Mouse (Mus musculus): Measurements from ENCODE around the gene Txlna.

Txlna gene

DNA sequence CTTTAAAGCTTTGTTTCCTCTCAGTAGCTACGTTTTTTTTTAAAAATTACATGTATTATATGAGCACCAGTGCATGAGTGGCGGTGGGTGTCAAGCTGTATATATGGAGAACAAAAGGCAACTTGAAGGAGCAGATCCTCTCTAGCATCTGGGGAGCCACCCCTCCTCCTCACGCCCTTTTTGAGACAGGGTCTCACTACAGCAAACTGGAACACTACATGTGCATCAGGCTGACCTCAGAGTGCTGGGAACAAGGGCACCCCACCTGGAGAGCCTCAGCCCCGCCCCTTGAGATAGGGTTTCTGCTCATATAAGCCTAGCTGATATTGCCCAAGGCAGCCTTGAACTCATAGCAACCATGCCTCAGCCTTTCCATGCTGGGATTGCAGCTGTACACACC, 15.4 kb downstream of the Txlna start:
- no peak for DNase-seq (ENCODE audit: extremely low read depth, low read depth, low spot score)

DNA sequence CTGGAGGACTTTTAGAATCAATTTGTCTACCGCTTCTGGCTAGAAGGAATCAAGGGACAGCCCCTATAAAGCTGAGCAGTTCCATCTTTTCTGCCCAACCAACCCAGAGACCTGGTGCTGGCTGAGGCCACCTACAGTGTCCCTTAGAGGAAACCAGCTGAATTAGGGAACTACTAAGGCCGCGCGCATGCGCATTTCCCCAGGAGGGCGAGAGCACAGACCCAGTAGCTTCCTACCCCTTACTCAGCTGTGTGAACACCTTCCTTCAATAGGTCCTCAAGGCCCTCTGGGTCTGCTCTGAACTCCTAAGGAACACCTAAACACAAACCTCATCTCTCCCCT, 15.9 kb downstream of the Txlna start:
- no peak for DNase-seq (ENCODE audit: extremely low read depth, low read depth, low spot score)

DNA sequence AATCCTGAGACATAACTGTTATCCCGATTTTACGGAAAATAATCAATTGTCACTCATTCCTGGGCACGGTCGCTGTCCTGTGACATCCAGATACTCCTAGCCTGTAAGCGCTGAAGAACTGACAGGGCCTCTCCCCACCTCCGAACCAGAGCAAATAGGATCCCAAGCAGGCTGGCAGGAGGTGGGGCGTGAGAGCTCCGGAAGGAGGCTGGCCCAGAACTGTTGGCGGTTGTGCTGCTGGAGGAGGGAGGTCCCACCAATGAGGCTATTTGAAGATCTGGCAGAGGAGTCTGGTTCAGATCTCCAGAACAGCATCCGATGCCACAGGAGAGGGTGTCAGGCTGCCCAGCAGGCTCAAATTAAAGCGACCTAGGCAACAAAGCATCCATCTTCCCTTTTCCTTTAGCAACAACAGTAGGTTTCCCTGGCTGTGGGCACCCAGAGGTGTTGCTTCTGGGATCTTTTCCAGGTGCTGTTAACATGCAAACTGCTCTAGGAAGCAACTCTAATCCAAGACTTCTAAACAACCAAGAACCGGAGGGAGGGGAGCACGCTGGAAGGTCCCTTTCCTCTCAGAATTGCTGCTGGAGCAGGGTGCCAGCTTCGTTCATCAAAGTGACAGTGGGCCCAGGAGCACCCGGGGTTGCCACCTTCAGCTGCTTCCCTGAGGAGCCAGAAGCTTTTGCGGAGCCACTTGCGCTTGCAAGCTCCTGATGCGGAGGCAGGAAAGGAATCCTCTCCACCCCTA, 16.4 kb downstream of the Txlna start:
- DNase-seq (ENCODE audit: extremely low read depth, low read depth, low spot score) = no peak

DNA sequence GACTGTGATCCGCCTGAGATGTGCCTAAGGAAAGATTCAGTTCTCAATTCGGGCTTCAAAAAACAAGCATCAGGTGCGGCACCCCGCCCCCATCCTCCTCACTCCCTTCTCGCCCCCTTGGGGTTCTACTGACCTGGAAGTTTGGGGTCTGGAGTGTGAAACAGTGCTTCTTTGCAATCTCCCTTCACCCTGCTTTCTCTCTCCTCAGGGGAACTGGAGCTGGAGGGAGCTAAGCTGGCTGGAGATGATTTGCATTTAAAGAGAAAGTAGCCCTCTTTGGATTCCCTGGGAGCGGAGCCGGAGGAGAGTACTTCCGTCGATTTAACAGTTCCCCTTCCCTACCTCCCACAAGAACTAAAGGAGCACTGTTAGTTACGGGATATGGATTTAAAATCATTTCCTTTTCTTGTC, 17.2 kb downstream of the Txlna start, which contains the start of gene Ccdc28b:
Ccdc28b (minus strand) TSS at position 267 of the 411 bp plus-strand sequence.
- DNase-seq (ENCODE audit: extremely low read depth, low read depth, low spot score) = no peak

DNA sequence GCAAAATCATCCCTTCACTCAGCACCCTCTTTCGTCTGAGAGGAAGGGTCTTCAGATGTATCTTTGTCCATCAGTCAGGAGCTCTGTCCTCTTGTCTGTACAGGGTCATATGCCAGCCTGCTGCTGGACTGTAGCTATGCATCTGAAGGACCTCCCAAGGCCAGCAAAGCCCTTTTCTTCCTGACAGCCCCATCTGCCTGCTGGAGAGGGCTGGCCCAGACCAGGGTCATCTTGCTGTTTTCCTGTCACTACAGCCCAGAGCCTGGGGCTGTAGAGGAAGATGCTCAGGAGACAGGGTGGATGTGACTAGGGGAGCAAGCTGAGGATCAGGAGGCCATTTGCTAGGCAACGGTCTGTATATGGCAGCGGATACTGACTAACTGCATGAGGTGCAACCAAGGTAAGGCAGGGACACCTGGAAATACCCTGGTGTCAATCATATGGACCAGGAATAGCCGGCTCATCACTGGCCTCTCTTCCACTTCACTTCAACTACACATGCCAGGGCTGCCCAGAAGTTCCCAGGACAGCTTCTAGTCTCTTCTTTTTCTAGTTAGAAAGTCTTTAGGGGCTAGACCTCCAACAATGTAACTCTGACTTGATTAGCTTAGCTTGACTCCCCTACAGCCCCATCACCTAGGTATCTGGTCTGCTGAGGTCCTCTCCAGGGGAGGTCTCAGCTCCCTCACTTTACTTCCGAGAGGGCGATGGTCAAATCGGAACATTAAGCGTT, 17.9 kb downstream of the Txlna start:
- no peak for DNase-seq (ENCODE audit: extremely low read depth, low read depth, low spot score)

DNA sequence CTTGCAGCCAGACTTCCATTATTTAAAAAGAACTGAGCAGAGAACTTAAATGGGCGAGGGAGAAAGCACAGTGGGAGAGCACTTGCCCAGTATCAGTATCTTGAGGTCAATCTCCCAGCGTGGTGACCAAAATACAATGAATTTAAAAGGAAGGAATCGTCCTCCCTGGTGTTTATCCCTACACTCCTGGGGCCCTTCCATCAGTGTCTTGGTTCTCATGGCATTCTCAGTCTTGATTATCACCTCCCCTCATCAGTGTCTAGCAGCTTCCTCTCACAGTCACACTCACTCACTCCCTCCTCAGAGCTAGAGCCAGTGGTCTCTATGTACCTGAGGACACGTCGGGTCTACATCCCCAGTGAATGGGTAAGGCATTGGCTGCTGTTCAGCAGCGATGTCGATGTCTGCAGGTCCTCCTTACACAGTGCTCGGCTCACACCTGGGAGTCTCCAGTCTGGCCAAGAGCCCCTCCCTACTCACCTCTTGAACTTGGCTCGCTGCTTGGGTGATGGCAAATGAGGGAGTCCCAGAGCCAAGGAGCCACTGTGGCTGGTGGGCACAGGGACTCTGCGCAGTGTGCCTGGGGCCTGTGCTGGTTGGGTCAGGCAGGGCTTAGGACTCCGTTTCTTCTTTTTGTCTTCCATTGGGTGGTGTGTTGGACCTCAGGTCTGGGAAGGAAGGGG, 18.6 kb downstream of the Txlna start:
- DNase-seq (ENCODE audit: extremely low read depth, low read depth, low spot score) = no peak

DNA sequence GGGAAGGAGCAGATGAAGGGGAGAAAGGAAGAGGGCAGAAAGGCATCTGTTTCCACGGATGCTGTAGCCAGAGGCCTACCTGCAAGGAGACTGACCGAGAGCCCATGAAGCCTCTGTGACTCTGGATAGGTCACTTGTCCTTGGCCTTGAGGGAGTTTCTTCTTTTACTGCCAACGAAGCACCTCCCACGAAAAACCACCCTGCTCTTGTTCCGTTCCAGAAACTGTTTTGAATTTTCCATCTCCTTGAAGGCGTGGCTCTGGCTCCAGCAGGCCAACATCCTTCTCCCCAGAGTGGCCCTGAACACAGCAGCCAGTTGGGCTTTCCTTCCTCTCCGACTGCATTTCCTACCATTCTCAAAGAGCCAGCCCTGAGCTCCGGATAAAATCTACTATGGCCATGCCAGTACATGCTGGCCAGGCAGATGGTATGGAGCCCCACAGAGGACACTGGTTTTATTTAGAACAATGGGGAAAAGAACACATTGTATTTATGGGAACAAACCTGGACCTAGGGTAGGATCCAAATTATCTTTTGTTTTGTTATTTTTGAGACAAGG, 19.5 kb downstream of the Txlna start:
- no peak for DNase-seq (ENCODE audit: extremely low read depth, low read depth, low spot score)

DNA sequence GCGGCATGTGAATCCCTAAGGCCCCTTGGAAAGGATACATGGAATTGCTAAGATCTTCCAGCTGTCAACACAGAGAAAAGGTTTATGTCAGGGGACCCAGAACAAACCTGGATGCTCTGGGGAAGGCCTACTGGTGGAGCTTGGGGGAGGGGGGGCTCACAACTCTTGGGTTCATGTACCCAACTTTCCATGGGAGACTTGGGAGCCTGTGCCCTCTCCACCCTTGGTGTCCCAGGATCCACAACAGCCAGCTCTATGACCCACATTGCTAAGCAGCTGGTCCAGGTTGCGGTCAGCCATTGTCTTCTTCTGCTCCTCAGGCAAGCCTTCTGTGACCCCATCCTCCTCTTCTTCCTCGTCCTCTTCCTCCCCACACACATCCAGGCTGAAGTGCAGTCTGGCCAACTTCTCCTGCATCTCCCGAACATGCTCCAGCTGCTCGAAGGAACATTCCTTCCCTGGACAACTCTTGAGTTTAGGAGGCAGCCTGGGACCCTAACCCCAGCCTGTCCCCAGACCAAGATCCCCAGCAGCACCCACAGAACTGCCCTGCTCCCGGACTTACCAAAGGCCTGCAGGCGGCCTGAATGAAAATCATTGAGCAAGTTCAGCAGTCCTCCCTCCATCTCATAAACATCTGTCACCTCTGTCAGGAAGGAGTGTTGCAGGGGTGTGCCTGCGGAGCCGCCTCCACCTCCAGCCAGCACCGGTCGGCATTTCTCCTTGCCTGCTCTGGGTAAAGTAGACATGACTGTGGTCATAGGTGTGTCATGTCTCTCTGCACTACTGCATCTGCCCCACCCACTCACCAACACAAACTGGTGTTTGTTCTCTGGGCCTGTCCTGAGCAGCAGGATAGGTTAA, 20.2 kb downstream of the Txlna start:
- DNase-seq (ENCODE audit: extremely low read depth, low read depth, low spot score) = no peak

DNA sequence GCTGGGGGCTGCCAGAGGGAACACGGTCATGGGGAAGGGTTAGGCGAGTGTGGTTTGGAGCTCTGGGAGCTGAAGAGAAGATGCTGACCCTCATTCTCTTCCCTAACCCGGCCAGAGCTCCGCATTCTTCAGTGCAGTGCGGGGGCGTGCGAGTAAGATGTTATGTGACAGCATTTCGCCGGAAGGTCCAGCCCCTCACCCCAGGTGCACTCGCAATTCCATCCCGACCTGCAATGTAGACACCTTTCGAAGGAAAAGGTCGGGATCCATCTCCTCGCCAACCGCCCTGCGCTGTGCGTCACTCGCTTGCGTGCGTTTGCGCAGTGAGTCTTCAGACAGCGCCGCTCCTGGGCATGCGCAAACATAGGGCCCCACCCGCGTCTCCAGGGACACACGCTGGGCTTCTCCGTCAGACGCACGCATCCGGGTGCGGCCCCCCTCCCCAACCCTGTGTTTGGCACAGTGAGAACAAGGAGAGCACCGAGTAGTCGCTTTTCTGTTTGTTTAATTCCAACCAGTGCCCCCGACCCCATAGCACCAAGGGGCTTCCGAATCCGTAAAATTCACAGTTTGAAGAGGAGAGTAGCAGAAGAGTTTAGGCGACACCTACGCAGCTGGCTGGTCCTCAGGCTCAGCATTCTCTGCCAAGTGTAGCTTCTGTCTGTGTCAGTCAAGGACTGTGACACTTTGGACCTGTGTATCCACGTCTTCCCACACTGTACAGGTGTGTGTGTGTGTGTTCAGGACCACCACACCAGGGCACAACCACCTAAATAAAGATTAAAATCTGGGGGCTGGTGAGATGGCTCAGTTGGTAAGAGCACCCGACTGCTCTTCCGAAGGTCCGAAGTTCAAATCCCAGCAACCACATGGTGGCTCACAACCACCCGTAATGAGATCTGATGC, 21.8 kb downstream of the Txlna start, which contains the start of gene Iqcc:
Iqcc (minus strand) TSS at position 314 of the 906 bp plus-strand sequence.
- DNase-seq (ENCODE audit: extremely low read depth, low read depth, low spot score) = no peak

DNA sequence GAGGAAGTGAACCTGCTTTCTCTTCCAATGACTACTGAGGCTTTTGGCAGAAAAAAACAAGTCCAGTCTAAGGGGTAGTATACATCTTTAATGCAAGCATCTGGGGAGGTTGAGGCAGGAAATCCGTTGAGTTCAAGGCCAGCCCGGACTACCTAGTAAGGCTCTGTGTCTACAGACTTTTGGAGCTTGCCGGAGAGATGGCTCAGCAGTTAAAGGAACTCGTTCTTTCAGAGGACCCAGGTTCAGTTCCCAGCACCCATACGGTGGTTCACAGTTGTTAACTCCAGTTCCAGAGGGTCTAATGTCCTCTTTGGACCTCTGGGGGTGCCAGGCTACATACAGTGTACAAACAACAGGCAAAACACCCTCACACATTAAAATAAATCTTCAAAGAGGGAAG, 22.8 kb downstream of the Txlna start:
- no peak for DNase-seq (ENCODE audit: extremely low read depth, low read depth, low spot score)

DNA sequence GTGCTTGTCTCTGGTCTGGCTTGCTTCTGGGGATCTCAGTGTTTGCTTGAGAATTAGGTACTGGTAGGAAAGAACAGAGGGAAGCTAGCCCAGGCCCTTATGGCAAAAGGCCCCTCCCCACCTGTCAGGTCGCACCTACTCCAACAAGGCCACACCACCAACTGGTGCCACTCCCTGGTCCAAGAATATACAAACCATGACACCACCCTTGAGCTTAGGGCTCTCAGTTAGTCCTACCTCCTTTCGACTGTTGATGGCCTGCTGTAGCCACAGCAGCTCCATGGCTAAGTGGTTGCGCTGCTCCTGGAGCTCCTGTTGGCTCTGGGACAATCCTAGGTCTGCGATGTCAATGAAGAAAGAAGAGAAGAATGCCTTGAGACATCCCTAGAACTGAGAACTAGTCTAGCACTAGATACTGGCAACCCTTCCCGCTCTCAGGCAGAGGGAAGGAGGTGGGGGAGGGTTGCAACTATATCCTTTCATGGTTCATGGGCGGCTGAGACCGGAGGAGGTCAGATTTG, 23.7 kb downstream of the Txlna start:
- DNase-seq (ENCODE audit: extremely low read depth, low read depth, low spot score) = no peak

DNA sequence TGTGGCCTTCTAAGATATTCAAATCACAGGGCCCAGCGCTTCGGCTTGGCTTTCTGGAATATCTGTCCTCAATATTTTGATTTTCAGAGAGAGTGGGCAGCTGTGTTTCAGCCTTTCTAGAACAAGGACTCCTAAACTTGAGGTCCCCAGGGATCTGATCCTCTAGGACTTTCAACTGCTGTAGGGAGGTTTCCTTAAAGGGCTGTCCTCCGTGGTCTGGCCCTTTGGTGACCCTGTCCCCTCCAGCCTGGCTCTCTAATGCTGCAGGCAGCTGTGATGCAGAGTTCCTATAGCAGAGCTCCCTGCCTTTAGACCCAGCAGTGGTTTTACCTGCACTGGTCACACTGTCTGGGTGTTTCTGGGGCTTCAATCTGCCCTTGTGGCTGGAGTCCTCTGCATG, 24.2 kb downstream of the Txlna start:
- DNase-seq (ENCODE audit: extremely low read depth, low read depth, low spot score) = no peak

DNA sequence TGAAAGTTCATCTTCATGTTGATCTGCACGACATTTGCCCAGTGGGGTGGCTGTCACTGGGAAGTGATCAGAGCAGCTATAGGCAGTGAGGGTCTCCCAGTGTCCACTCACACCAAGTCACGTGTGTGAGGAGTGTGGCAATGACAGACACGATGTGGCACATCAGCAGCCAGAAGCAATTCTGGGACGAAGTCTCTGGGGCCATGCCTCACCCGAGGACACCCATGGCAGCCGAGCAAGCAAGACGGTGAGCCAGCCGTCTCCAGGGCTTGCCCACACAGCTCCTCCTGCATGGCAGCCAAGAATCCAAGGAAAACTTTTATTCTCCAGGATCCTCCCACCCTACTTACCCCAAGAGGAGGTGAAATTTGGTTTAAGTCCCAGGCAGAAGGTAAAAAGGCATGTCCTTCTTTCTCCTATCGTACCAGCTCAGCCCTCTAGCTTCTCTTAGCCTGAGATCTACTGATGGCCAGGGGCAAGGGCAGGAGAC, 25.0 kb downstream of the Txlna start:
- no peak for DNase-seq (ENCODE audit: extremely low read depth, low read depth, low spot score)

DNA sequence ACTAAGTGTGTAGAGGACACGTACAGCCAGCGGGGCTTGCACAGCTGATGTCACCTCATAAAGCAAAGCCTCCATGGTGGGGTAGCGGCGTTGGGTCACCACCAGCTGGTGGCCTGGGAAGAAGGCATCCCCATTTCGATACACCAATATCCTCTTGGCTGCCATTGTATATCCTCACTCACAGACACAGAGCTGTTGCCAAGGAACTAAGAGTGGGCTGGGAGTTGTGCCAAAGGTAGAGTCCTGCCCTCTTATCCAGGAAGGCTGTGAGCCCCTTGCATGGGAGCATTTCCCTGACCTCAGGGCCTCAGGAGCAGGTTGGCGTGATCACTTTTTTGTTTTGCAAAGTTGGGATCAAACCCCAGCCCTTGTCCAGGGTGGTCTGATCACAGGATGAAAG, 26.8 kb downstream of the Txlna start, which contains the start of gene Dcdc2b:
Dcdc2b (minus strand) TSS at position 165 of the 400 bp plus-strand sequence.
- no peak for DNase-seq (ENCODE audit: extremely low read depth, low read depth, low spot score)

DNA sequence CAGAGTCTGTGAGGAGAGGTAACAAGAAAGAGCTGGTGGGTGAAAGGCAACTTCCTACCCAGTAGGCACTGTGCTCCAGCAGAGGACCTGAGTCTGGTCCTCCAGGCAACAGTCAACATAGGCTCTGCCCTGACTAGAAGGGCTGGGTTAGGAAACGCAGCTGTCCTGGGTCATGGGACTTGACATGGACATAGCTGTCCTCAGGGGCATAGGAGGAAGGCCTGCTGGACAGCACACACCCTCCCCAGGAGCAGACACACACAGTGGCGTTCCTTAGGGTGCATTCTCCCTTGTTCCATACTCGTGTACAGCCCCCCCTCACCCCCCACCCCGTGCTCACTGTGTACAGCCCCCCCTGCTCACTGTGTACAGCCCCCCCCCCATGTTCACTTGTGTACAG, 30.4 kb downstream of the Txlna start:
- no peak for DNase-seq (ENCODE audit: extremely low read depth, low read depth, low spot score)

DNA sequence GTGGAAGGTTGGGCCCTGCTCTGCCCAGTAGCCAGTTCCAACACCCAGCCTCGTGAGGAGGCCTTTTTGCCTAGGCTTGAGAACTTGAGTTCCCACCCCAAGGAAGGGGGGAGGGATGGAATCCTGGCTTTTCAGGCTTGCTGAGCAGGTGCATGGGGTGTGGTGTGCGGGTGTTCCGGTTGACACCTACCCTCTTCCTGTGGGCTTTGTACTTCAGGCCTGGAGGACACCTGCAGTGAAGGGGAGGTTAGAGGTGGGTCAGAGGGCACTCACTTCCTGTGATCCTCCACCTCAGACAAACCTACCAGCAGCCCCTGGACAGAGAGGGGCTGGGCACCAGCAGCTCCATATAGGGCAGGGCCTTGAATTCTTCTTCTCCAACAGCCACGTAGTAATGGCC, 30.8 kb downstream of the Txlna start:
- no peak for DNase-seq (ENCODE audit: extremely low read depth, low read depth, low spot score)

DNA sequence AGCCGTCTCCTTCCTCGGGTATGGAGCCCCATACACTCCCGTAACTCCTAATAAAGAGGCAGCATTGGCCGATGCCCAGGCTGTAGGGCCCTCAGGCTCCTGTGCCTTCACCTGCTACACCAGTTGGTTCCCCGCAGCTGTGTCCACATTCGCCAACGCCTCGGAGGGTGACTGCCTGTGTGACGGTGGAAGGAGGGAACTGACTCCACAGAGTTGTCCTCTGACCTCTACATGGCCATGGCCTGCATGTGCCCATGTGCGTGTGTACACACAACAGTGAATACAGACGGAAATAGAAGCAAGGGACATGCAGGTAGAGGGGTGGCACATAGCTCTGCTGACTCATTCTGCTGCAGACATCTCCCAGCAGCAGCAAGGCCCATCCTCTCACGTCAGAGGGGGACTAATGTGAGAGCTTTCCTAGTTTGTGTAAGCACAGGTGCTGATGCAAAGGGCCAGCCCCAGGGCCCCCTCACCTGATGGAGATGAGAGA, 31.7 kb downstream of the Txlna start:
- DNase-seq (ENCODE audit: extremely low read depth, low read depth, low spot score) = no peak

DNA sequence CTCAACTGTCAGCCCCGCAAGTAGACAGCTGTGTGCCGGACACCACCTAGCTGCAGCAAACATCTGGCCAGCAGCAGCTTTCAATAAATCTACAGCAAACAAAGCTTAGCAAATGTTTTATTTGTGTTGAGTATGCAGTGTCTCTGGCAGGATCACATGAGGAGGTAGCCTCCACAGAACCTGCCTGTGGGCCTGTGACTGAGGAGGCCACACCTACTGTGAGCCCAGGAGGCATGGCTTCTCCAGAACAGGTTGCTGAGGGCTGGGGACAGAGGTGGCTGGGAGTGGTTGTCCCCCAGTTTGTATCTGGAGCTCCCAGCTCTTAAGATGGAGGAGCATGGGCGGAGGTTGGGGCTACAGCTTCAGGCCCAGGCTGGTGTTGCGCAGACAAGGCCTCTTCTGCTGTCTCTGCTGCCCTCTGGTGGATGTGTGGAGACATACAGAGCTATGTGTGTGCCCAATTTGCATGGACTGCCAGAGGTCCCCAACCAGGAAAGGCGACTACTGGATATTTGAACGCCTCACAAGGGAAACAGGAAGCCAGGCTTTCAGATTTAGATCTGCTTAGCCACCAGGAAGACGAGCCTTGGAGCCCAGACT, 32.3 kb downstream of the Txlna start:
- DNase-seq (ENCODE audit: extremely low read depth, low read depth, low spot score) = no peak
